Mouse (Mus musculus) ES-Bruce4 (cell line): ENCODE data around the gene Kcnh2.

Experiments used
- CTCF ChIP-seq: IDR thresholded peaks from one replicate; pipeline ENCODE4 v1.8.1; 2011; ENCODE audit warnings: low read depth, low read length
- EP300 ChIP-seq: IDR thresholded peaks from 2 replicates; pipeline ENCODE4 v1.6.1; 2011; ENCODE audit warnings: low read depth, low read length; ENCODE audit not compliant: insufficient read depth
- POLR2A ChIP-seq: IDR thresholded peaks from one replicate; pipeline ENCODE4 v1.8.1; 2011; ENCODE audit warnings: low read length; ENCODE audit not compliant: insufficient read depth

DNA sequence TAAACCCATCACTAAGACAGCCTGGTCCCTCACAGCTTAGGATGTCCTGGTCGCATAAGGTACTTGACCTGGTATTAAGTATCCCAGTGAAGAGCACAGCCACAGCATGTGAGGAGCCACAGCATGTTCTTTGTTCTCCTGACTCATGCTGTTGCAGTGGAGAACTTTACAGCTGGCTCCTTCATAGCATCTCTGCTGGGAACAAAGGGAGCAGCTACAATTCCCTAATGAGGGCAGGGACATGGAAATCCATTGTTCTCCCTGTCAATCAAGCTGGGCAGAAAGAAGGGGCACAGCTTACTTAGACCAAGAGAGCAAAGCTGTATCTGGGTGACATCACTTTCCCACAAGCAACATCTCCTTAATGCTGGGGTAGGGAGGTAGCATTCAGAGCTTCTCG is 70.9 kb downstream of the Kcnh2 start:
- TF ChIP-seq CTCF (no peak), POLR2A (no peak), EP300 (no peak)
